Mouse (Mus musculus) liver, adult (tissue): ENCODE results near the gene Yeats2.

Experiments
- GATA4 ChIP-seq: IDR thresholded peaks from 2 replicates; pipeline ENCODE4 v1.6.1; 2014; ENCODE audit warnings: mild to moderate bottlenecking, low read length; ENCODE audit not compliant: insufficient replicate concordance

Yeats2 gene

GRCm38 (mm10) chr16:20140772-20141531 is at the start of gene Yeats2:
Yeats2 (plus strand) TSS chr16:20141063.
- TF ChIP-seq GATA4: no peak

DNA sequence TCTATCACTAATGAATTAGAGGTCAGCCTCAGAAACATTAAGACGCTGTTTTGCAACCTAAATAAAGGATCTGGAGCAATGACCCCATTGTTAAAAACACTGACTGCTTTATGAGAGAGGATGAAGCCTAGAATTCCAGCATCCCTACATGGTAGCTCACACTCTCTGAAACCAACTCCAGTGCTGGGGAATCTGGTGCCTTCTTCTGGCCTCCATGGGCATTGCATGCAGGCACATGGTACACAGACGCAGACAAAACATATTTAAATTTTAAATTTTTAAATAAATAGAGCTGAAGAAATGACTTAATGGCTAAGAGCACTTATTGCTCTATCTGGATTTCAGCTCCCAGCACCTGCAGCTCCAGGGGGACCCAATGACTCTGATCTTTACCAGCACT is 44.9 kb upstream of the Yeats2 start:
- no peak for TF ChIP-seq GATA4

GRCm38 (mm10) chr16:20097069-20097710 is 43.7 kb upstream of the Yeats2 start, which contains the start of gene Klhl24:
Klhl24 (plus strand) TSS chr16:20097542.
- no peak for TF ChIP-seq GATA4

- TF ChIP-seq GATA4: peak; percentile 8; the same call in 1 of the 2 replicates
Observed at GRCm38 (mm10) chr16:20097711-20098374, 43.0 kb upstream of the Yeats2 start.

GRCm38 (mm10) chr16:20098375-20098727 is 42.5 kb upstream of the Yeats2 start:
- TF ChIP-seq GATA4: no peak

- no peak for TF ChIP-seq GATA4
Observed at GRCm38 (mm10) chr16:20098866-20099629, 41.8 kb upstream of the Yeats2 start.

DNA sequence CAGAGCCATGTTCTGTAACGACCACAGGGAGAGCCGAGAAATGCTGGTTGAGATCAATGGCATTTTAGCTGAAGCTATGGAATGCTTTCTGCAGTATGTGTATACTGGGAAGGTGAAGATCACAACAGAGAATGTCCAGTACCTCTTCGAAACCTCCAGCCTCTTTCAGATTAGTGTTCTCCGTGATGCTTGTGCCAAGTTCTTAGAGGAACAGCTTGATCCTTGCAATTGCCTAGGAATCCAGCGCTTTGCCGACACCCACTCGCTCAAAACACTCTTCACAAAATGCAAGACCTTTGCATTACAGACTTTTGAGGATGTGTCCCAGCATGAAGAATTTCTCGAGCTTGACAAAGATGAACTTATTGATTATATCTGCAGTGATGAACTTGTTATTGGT is 33.9 kb upstream of the Yeats2 start:
- no peak for TF ChIP-seq GATA4

DNA sequence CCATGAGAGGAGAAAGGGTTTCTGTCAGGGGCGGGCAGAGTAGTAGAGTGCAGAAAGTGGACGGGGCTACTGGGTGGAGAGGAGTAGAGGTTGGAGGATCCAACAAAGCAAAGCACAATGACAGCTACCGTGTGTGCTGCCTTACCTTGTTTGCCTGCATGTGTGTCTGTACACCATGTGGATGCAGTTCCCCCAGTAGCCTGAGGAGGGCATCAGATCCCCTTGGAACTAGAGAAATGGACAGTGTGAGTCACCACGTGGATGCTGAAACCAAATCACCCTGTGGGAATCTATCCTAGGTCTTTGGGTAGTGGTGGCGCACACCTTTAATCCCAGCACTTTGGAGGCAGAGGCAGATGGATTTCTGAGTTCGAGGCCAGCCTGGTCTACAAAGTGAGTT is 31.9 kb upstream of the Yeats2 start:
- no peak for TF ChIP-seq GATA4

DNA sequence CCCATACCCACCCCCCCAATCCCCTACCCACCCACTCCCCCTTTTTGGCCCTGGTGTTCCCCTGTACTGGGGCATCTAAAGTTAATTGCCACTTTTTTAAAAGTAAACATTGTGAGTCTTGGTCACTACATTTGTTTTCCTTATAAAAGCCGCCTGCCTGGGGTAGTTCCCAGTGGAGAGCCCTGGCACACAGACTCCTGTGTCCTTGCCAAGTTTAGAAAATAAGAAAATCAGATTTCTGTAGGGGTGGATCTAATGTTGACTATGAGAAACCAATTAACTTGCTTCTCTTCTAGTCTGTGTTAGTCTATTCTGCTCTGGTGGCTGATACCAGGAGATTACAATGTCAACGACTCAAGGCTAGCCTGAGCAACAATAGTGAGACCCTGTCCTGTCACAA is 28.2 kb upstream of the Yeats2 start:
- TF ChIP-seq GATA4: no peak

GRCm38 (mm10) chr16:20116069-20116468 is 24.8 kb upstream of the Yeats2 start:
- no peak for TF ChIP-seq GATA4

GRCm38 (mm10) chr16:20130397-20130796 is 10.5 kb upstream of the Yeats2 start:
- TF ChIP-seq GATA4: no peak

GRCm38 (mm10) chr16:20144568-20144967 is 3.7 kb downstream of the Yeats2 start:
- TF ChIP-seq GATA4: no peak

DNA sequence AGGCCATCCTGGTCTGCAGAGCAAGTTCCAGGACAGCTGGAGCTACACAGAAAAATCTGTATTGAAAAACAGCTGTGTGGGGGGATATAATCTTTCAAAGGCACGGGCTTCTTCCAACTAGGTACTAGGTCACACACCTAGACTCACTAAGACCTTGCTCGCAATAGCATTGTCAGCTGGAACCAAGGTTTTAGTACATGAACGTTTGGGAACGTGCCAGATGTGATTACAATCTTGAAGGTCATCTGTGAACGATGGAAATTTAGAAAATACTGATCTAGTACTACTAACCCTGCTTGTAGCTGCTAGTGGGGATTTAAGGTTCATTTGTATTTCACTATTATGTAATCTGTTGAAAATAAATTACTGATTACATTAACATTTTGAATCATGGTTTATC is 11.1 kb downstream of the Yeats2 start:
- TF ChIP-seq GATA4: peak; percentile 30; the same call in 1 of the 2 replicates

DNA sequence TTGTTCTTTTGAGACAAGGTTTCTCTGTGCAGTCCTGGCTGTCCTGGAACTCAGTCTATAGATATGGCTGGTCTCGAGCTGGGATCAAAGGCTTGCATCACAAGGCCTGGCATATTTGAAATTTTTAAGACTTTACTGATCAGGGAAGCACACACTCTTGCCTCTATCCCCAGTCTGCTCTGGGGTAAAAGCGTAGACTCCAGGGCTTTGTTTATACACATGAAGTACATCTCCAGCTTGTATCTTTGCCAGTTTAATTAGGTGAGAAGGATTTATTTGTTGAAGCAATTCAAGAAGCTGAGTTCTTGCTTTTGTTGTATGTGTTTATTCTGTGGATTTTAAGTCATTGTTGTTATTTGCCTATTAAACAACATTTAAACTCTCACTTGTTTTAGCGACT is 12.9 kb downstream of the Yeats2 start:
- no peak for TF ChIP-seq GATA4

DNA sequence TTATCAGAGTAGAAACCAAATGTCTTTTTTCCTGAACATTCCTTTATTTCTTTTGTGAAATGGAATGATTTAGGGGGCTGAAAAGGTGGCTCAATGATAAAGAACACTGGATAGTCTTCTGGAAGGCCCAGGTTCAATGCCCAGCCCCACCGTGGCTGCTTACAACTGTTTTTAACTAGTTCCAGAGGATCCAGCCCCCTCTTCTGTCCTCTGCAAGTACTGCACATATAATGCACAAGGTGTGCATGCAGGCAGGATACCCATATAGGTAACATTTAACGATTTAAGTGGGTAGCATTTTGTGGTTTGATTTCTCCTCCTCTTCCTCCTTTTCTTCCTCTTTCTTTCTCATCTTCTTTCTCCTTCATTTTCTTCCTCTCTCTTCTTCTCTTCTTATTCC is 19.3 kb downstream of the Yeats2 start:
- TF ChIP-seq GATA4: no peak
